Mouse (Mus musculus): Measurements from ENCODE around the gene Msx3.

Msx3 gene

GRCm38 (mm10) chr7:140048361-140049114 lies at the start of gene Msx3:
TSS of gene Msx3 (minus strand) at chr7:140049089.
- no peak for DNase-seq (ENCODE audit: low read depth)

GRCm38 (mm10) chr7:140098466-140098865 lies 49.6 kb upstream of the Msx3 start:
- no peak for DNase-seq (ENCODE audit: low read depth)

GRCm38 (mm10) chr7:140096055-140096454 lies 47.2 kb upstream of the Msx3 start:
- no peak for DNase-seq (ENCODE audit: low read depth)

GRCm38 (mm10) chr7:140095556-140095955 lies 46.7 kb upstream of the Msx3 start:
- no peak for DNase-seq (ENCODE audit: low read depth)

GRCm38 (mm10) chr7:140094954-140095353 lies 46.1 kb upstream of the Msx3 start:
- DNase-seq (ENCODE audit: low read depth) = no peak

- DNase-seq (ENCODE audit: low read depth) = no peak
Observed at GRCm38 (mm10) chr7:140092924-140093528, 44.1 kb upstream of the Msx3 start, which contains the start of gene Prap1. TSS of gene Prap1 (plus strand) at chr7:140093395.

GRCm38 (mm10) chr7:140090601-140091000 lies 41.7 kb upstream of the Msx3 start:
- DNase-seq (ENCODE audit: low read depth) = no peak

- no peak for DNase-seq (ENCODE audit: low read depth)
Observed at GRCm38 (mm10) chr7:140082242-140082678, 33.4 kb upstream of the Msx3 start, which contains the start of gene Caly. TSS of gene Caly (minus strand) at chr7:140082548.

GRCm38 (mm10) chr7:140081408-140082241 lies 32.7 kb upstream of the Msx3 start:
- DNase-seq (ENCODE audit: low read depth) = no peak

GRCm38 (mm10) chr7:140080503-140081156 lies 31.7 kb upstream of the Msx3 start:
- peak; percentile 38 for DNase-seq (ENCODE audit: low read depth)

- peak; percentile 71 for DNase-seq (ENCODE audit: low read depth)
Observed at GRCm38 (mm10) chr7:140078711-140079110, 29.8 kb upstream of the Msx3 start.

- DNase-seq (ENCODE audit: low read depth) = no peak
Observed at GRCm38 (mm10) chr7:140077698-140078097, 28.8 kb upstream of the Msx3 start.

GRCm38 (mm10) chr7:140070042-140070711 lies 21.3 kb upstream of the Msx3 start:
- DNase-seq (ENCODE audit: low read depth) = no peak

- no peak for DNase-seq (ENCODE audit: low read depth)
Observed at GRCm38 (mm10) chr7:140067397-140067796, 18.5 kb upstream of the Msx3 start.

GRCm38 (mm10) chr7:140063092-140063491 lies 14.2 kb upstream of the Msx3 start:
- DNase-seq (ENCODE audit: low read depth) = peak; percentile 55

GRCm38 (mm10) chr7:140062307-140062706 lies 13.4 kb upstream of the Msx3 start:
- DNase-seq (ENCODE audit: low read depth) = no peak

- DNase-seq (ENCODE audit: low read depth) = no peak
Observed at GRCm38 (mm10) chr7:140061832-140062130, 12.9 kb upstream of the Msx3 start.

GRCm38 (mm10) chr7:140060936-140061831 lies 12.3 kb upstream of the Msx3 start:
- DNase-seq (ENCODE audit: low read depth) = no peak

GRCm38 (mm10) chr7:140059601-140060000 lies 10.7 kb upstream of the Msx3 start:
- no peak for DNase-seq (ENCODE audit: low read depth)

- DNase-seq (ENCODE audit: low read depth) = no peak
Observed at GRCm38 (mm10) chr7:140058528-140058927, 9.6 kb upstream of the Msx3 start.

Measured in c-Kit-positive CD71-positive TER-119-negative erythroid progenitor cells, embryonic 14.5 days (primary cell).